ENCODE assay signal across 22 mouse cellular contexts in the genomic region with DNA sequence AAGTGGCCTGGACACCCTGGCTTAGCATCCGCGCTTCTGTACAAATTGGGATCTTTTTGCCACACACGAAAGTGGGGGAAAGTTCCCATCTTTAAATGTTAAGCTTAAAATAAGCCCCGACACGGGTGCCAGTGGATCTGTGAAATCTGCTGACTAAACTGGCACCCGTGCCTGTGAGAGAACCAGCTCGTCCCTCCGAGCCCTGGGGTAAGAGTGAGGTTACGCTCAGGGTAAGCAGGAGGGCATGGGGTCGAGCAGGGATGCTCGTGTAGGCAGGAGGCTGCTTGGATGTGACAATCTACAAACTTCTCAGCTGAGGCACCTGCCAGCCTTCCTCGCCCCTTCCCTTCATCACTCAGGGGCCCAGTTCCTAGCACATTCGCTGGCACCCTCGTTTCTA. TPM values are rescaled to one million over a fixed set of nuclear protein-coding genes. Genes with fewer than 3 reads are reported as not detected.
A peak's percentile ranks its signal among the peaks of the same experiment; 100 is the strongest.
DNase-seq lines count a peak whose midpoint lies in the region; ATAC-seq lines count a peak whose summit lies in the region.
"Had no signal": no experiment of that assay in that cellular context is flagged by ENCODE, and none has a peak within 500 bp of the region (broad histone marks: within the 10 kb centered on the region; RNA-seq: fewer than 3 reads in every experiment).

No protein-coding gene starts in this region.

- no peaks in the 10 kb centered on the region for H3K27me3 ChIP-seq in midbrain, embryonic 13.5 days
- H3K27me3 ChIP-seq: CH12.LX; lung, embryonic 15.5 days; neural tube, embryonic 12.5 days had no signal

- no peak for ATAC-seq in midbrain, embryonic 13.5 days
- ATAC-seq: hindbrain, embryonic 16.5 days; intestine, embryonic 16.5 days had no signal

- H3K4me1 ChIP-seq in midbrain, embryonic 13.5 days (replicated peaks), result no peaks in the 10 kb centered on the region
- H3K4me1 ChIP-seq: lung, embryonic 15.5 days; neural tube, embryonic 12.5 days had no signal

- H3K27ac ChIP-seq in midbrain, embryonic 13.5 days, result no peak overlapping the region
- H3K27ac ChIP-seq: embryonic facial prominence, embryonic 10.5 days; kidney, postnatal 0 days; liver, embryonic 14.5 days; lung, embryonic 15.5 days; macrophage; neural tube, embryonic 12.5 days had no signal

- DNase-seq in frontal cortex, postnatal 36 days (ENCODE audit: low spot score in 2 of 2), result peak; percentile 61 to 78
- DNase-seq in frontal cortex, postnatal 25 days (ENCODE audit: low spot score in 2 of 2), result no peak
- DNase-seq in layer of hippocampus, adult 9-11 months, result peak; percentile 60
- DNase-seq in layer of hippocampus, adult 8-10 months (ENCODE audit: low spot score in 2 of 2), result no peak
- peak; percentile 58 to 91 for DNase-seq in left cerebral cortex, postnatal 25 days (ENCODE audit: low spot score in 2 of 2)
- peak; percentile 57 to 75 for DNase-seq in right cerebral cortex, postnatal 36 days (ENCODE audit: low spot score in 2 of 2)
- no peak for DNase-seq in spleen, postnatal 14 days (ENCODE audit: low spot score in 2 of 2)
- DNase-seq: adrenal gland, postnatal 36 days; cerebellum, adult 2 months; heart, postnatal 4 days; thymus, postnatal 14 days had no signal

- intact Hi-C loops in left cerebral cortex, postnatal 25 days (cut with DNase I), result loop anchor here (1.0 kb wide), 1 partner anchor 63 kb away; no protein-coding TSS in a partner anchor

- H3K9ac ChIP-seq in midbrain, embryonic 13.5 days (replicated peaks), result no peak overlapping the region
- H3K9ac ChIP-seq: liver, embryonic 14.5 days; lung, embryonic 15.5 days; neural tube, embryonic 12.5 days had no signal

- H3K9me3 ChIP-seq in midbrain, embryonic 13.5 days, result no peaks in the 10 kb centered on the region
- H3K9me3 ChIP-seq: embryonic facial prominence, embryonic 10.5 days; lung, embryonic 15.5 days; neural tube, embryonic 12.5 days had no signal

- H3K4me2 ChIP-seq in midbrain, embryonic 13.5 days (replicated peaks), result no peak overlapping the region
- H3K4me2 ChIP-seq: lung, embryonic 15.5 days; midbrain, embryonic 11.5 days; neural tube, embryonic 12.5 days had no signal

- 90% methylated on average over 14 of the region's 14 CpGs for WGBS in midbrain, embryonic 13.5 days

- no peaks in the 10 kb centered on the region for H3K36me3 ChIP-seq in midbrain, embryonic 13.5 days
- H3K36me3 ChIP-seq: embryonic facial prominence, embryonic 10.5 days; lung, embryonic 15.5 days; neural tube, embryonic 12.5 days had no signal

- no peak overlapping the region for H3K4me3 ChIP-seq in midbrain, embryonic 13.5 days (replicated peaks)
- H3K4me3 ChIP-seq: embryonic facial prominence, embryonic 10.5 days; lung, embryonic 15.5 days; neural tube, embryonic 12.5 days had no signal

RNA-seq across cellular contexts. Expression of a gene that starts 52.4 kb away (rescaled TPM):
- total RNA-seq in layer of hippocampus, adult 8-10 months (2022), result 100 to 1,000 TPM; 176 to 205 (median 188) TPM
- 100 to 1,000 TPM; 165 TPM for total RNA-seq in left cerebral cortex, postnatal 25 days (2021)
- polyA plus RNA-seq in midbrain, embryonic 13.5 days (2015; fragmentation: Nextera tagmentation; extraction: Ambion mirVana), result 12.6 and 13.4 TPM in 2 replicates

Comparison
In these comparisons a context has a peak if more than half of its experiments do, and no peak if none do; other contexts are left out.
1. DNase-seq: peak in frontal cortex, postnatal 36 days (2 of 2), layer of hippocampus, adult 9-11 months (single experiment), left cerebral cortex, postnatal 25 days (2 of 2) and right cerebral cortex, postnatal 36 days (2 of 2); none in frontal cortex, postnatal 25 days (0 of 2), layer of hippocampus, adult 8-10 months (0 of 2) and spleen, postnatal 14 days (0 of 2).